Mouse (Mus musculus) embryo, embryonic 10 days (tissue): ENCODE results near the gene Nsmce3.

Experiments
- DNase-seq: peaks from one replicate; pipeline ENCODE4 v3.0.0-alpha.2; 2015; ENCODE audit warnings: low spot score

Nsmce3 gene

GRCm38 (mm10) chr7:64862978-64863377 lies 9.8 kb downstream of the Nsmce3 start:
- no peak for DNase-seq

- DNase-seq, result no peak
These were observed 16.2 kb downstream of the Nsmce3 start for GRCm38 (mm10) chr7:64856526-64857082.

- DNase-seq, result no peak
These were observed 16.8 kb downstream of the Nsmce3 start for GRCm38 (mm10) chr7:64855976-64856375.

- DNase-seq, result no peak
These were observed 17.3 kb downstream of the Nsmce3 start for GRCm38 (mm10) chr7:64855389-64855927.

GRCm38 (mm10) chr7:64850791-64851190 lies 22.0 kb downstream of the Nsmce3 start:
- DNase-seq, result peak; percentile 70

- no peak for DNase-seq
These were observed 25.4 kb downstream of the Nsmce3 start for GRCm38 (mm10) chr7:64847366-64847899.

- no peak for DNase-seq
These were observed 26.7 kb downstream of the Nsmce3 start for GRCm38 (mm10) chr7:64846061-64846460.

- DNase-seq, result peak; percentile 73
These were observed 31.7 kb downstream of the Nsmce3 start for GRCm38 (mm10) chr7:64840946-64841659.

GRCm38 (mm10) chr7:64840576-64840895 lies 32.3 kb downstream of the Nsmce3 start:
- DNase-seq, result no peak

GRCm38 (mm10) chr7:64839801-64840575 lies 32.8 kb downstream of the Nsmce3 start:
- DNase-seq, result peak; percentile 89

GRCm38 (mm10) chr7:64839281-64839680 lies 33.5 kb downstream of the Nsmce3 start:
- no peak for DNase-seq

- DNase-seq, result peak; percentile 54
These were observed 42.4 kb downstream of the Nsmce3 start for GRCm38 (mm10) chr7:64830214-64830995.

GRCm38 (mm10) chr7:64821081-64821480 lies 51.7 kb downstream of the Nsmce3 start:
- DNase-seq, result no peak

- peak; percentile 3 for DNase-seq
These were observed 53.1 kb downstream of the Nsmce3 start for GRCm38 (mm10) chr7:64819683-64820082.
